Mouse (Mus musculus) adrenal gland, postnatal 0 days (tissue): Measurements from ENCODE around the gene Gm13102. TPM values are rescaled to one million over a fixed set of nuclear protein-coding genes. Genes with fewer than 3 reads are reported as not detected.

ENCODE experiments used
- polyA plus RNA-seq: library from polyadenylated mRNA; unstranded; fragments of >200 nt; fragmentation: Nextera tagmentation; extraction: Ambion mirVana; gene quantifications from 2 replicates; pipeline ENCODE4 v1.2.1, GENCODE M21; 2015

The Gm13102 gene
- not detected in 2 replicates for polyA plus RNA-seq

GRCm38 (mm10) chr4:144106174-144106573 is at the start of gene Gm13102:
TSS of gene Gm13102 (plus strand) at chr4:144106474.

GRCm38 (mm10) chr4:144058826-144059225 is 47.4 kb upstream of the Gm13102 start, which contains the start of gene Pramel4:
TSS of gene Pramel4 (plus strand) at chr4:144059126.

Other genes with a start within 250 kb of the Gm13102 start
- not detected in 2 replicates for gene Pramef6, start 206.1 kb upstream of the Gm13102 start, polyA plus RNA-seq
- not detected in 2 replicates for gene Pramef25, start 155.5 kb upstream of the Gm13102 start, polyA plus RNA-seq
- not detected in 2 replicates for gene Gm13101, start 139.5 kb upstream of the Gm13102 start, polyA plus RNA-seq
- gene Pramef17, start 112.1 kb upstream of the Gm13102 start, polyA plus RNA-seq: not detected in 2 replicates
- gene Pramel4, start 47.3 kb upstream of the Gm13102 start, polyA plus RNA-seq: not detected in 2 replicates
- gene Oog3, start 56.2 kb downstream of the Gm13102 start, polyA plus RNA-seq: not detected in 2 replicates
- not detected in 2 replicates for gene Oog2, start 84.2 kb downstream of the Gm13102 start, polyA plus RNA-seq
- gene C87977, start 106.8 kb downstream of the Gm13102 start, polyA plus RNA-seq: not detected in 2 replicates
- gene Pramel5, start 174.0 kb downstream of the Gm13102 start, polyA plus RNA-seq: not detected in 2 replicates
- not detected in 2 replicates for gene Gm13128, start 223.8 kb downstream of the Gm13102 start, polyA plus RNA-seq